ENCODE assay signal across 8 mouse cellular contexts in the genomic region with DNA sequence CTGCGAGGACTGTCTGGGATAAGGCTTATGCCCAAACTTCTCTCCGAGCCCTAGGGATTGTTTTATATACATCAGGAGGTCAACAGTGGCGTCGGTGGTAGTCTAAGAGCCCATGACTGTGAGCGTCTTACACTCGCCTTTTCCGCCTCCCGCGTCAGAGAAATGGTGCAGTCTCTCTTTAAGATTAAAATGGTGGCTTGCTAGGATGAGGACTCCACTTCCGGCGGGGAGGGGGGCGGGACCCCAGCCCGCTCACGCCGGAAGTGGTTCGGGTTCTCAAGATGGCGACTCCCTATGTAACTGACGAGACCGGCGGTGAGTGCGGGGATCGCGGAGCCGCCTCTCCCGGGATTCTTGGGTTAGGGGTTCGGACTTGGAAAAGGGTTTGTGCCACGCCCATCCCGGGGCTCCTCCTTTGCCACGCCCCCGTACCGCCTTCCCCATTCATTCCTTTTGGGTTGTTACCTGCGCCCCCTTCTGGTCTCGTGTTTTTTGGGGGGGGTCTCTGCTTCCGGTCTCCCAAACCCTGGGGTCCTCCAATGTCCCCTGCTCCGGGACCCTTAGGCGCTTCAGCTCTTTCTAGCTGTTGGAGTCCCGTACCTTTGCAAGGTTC. TPM values are rescaled to one million over a fixed set of nuclear protein-coding genes. Genes with fewer than 3 reads are reported as not detected.
DNase-seq lines count a peak whose midpoint lies in the region; ATAC-seq lines count a peak whose summit lies in the region.

No protein-coding gene starts in this region.

- WGBS in embryonic facial prominence, embryonic 12.5 days, result under 1% methylated on average over 37 of the region's 37 CpGs
- under 1% methylated on average over 37 of the region's 37 CpGs for WGBS in limb, embryonic 13.5 days
- WGBS in midbrain, embryonic 15.5 days, result 0% methylated on average over 37 of the region's 37 CpGs

- peak overlapping the region; percentile 74 for H3K4me3 ChIP-seq in embryonic facial prominence, embryonic 12.5 days
- peak overlapping the region; percentile 73 for H3K4me3 ChIP-seq in limb, embryonic 13.5 days
- peak overlapping the region; percentile 70 for H3K4me3 ChIP-seq in midbrain, embryonic 15.5 days

- no peaks in the 10 kb centered on the region; the same call in 1 of the 2 replicates for H3K27me3 ChIP-seq in embryonic facial prominence, embryonic 12.5 days
- H3K27me3 ChIP-seq in limb, embryonic 13.5 days, result no peaks in the 10 kb centered on the region
- H3K27me3 ChIP-seq in midbrain, embryonic 15.5 days (replicated peaks), result peaks cover 18% of the 10 kb centered on the region

- no peaks in the 10 kb centered on the region for H3K9me3 ChIP-seq in embryonic facial prominence, embryonic 12.5 days
- H3K9me3 ChIP-seq in limb, embryonic 13.5 days, result no peaks in the 10 kb centered on the region
- no peaks in the 10 kb centered on the region for H3K9me3 ChIP-seq in midbrain, embryonic 15.5 days

- peaks cover 6% of the 10 kb centered on the region; the same call in 1 of the 2 replicates for H3K36me3 ChIP-seq in embryonic facial prominence, embryonic 12.5 days
- H3K36me3 ChIP-seq in limb, embryonic 13.5 days, result peaks cover 13% of the 10 kb centered on the region
- H3K36me3 ChIP-seq in midbrain, embryonic 15.5 days (replicated peaks), result no peaks in the 10 kb centered on the region

- peak overlapping the region; percentile 85 for H3K4me2 ChIP-seq in embryonic facial prominence, embryonic 12.5 days (replicated peaks)
- peak overlapping the region; percentile 88 for H3K4me2 ChIP-seq in limb, embryonic 13.5 days (replicated peaks)
- peak overlapping the region; percentile 95 for H3K4me2 ChIP-seq in midbrain, embryonic 15.5 days

- peak overlapping the region; percentile 97 for H3K27ac ChIP-seq in embryonic facial prominence, embryonic 12.5 days
- peak overlapping the region; percentile 97 for H3K27ac ChIP-seq in limb, embryonic 13.5 days
- peak overlapping the region; percentile 91 for H3K27ac ChIP-seq in midbrain, embryonic 15.5 days

- peak; percentile 79 for ATAC-seq in embryonic facial prominence, embryonic 12.5 days (ENCODE audit: insufficient number of reproducible peaks, insufficient read depth, low FRiP score, low TSS enrichment)
- ATAC-seq in limb, embryonic 13.5 days (ENCODE audit: low FRiP score, low read depth), result peak; percentile 88
- ATAC-seq in midbrain, embryonic 15.5 days (replicated peaks), result peak; percentile 94

- DNase-seq in A20 (ENCODE audit: low read depth, low spot score), result peak; percentile 95
- DNase-seq in adrenal gland, postnatal 36 days, result peak; percentile 77 to 86
- peak; percentile 80 to 84 for DNase-seq in heart, adult 18-20 months
- peak; percentile 67 to 77 for DNase-seq in kidney, adult 8-10 months
- DNase-seq in spleen, postnatal 14 days (ENCODE audit: low spot score in 2 of 2), result peak; percentile 55 to 61

- peaks cover 29% of the 10 kb centered on the region for H3K4me1 ChIP-seq in embryonic facial prominence, embryonic 12.5 days
- H3K4me1 ChIP-seq in limb, embryonic 13.5 days, result peaks cover 27% of the 10 kb centered on the region
- H3K4me1 ChIP-seq in midbrain, embryonic 15.5 days, result peaks cover 40% of the 10 kb centered on the region

- H3K9ac ChIP-seq in embryonic facial prominence, embryonic 12.5 days, result peak overlapping the region; percentile 75
- H3K9ac ChIP-seq in limb, embryonic 13.5 days, result peak overlapping the region; percentile 86
- peak overlapping the region; percentile 84 for H3K9ac ChIP-seq in midbrain, embryonic 15.5 days

RNA-seq across cellular contexts. Expression of a gene that starts 0.7 kb away (rescaled TPM):
- 10 to 100 TPM; 20.8 to 21.9 TPM for total RNA-seq in adrenal gland, postnatal 36 days (2021)
- polyA plus RNA-seq in embryonic facial prominence, embryonic 12.5 days (2016; fragmentation: Nextera tagmentation; extraction: Ambion mirVana), result 48.9 and 53.1 TPM in 2 replicates
- 10 to 100 TPM in 1 of 2 experiments, 1 to 10 TPM in 1; 10.0 to 10.1 TPM for total RNA-seq in heart, adult 18-20 months (2021)
- polyA plus RNA-seq in limb, embryonic 13.5 days (2015; fragmentation: Nextera tagmentation; extraction: Ambion mirVana), result 44.0 and 47.9 TPM in 2 replicates
- 45.8 and 47.6 TPM in 2 replicates for polyA plus RNA-seq in midbrain, embryonic 15.5 days (2015; fragmentation: Nextera tagmentation; extraction: Ambion mirVana)

RNA-seq across cellular contexts. Expression of a gene that starts 3.7 kb away (rescaled TPM):
- 10 to 100 TPM; 16.2 to 20.2 TPM for total RNA-seq in adrenal gland, postnatal 36 days (2021)
- 9.3 and 10.4 TPM in 2 replicates for polyA plus RNA-seq in embryonic facial prominence, embryonic 12.5 days (2016; fragmentation: Nextera tagmentation; extraction: Ambion mirVana)
- total RNA-seq in heart, adult 18-20 months (2021), result 10 to 100 TPM; 11.5 to 16.1 TPM
- 12.0 and 12.1 TPM in 2 replicates for polyA plus RNA-seq in limb, embryonic 13.5 days (2015; fragmentation: Nextera tagmentation; extraction: Ambion mirVana)
- polyA plus RNA-seq in midbrain, embryonic 15.5 days (2015; fragmentation: Nextera tagmentation; extraction: Ambion mirVana), result 7.6 and 7.8 TPM in 2 replicates

RNA-seq across cellular contexts. Expression of a gene that starts 42.4 kb away (rescaled TPM):
- 10 to 100 TPM; 39.7 to 57.0 TPM for total RNA-seq in adrenal gland, postnatal 36 days (2021)
- polyA plus RNA-seq in embryonic facial prominence, embryonic 12.5 days (2016; fragmentation: Nextera tagmentation; extraction: Ambion mirVana), result 0.42 and 0.93 TPM in 2 replicates
- 1 to 10 TPM; 1.9 to 3.7 TPM for total RNA-seq in heart, adult 18-20 months (2021)
- 0.56 and 0.78 TPM in 2 replicates for polyA plus RNA-seq in limb, embryonic 13.5 days (2015; fragmentation: Nextera tagmentation; extraction: Ambion mirVana)
- polyA plus RNA-seq in midbrain, embryonic 15.5 days (2015; fragmentation: Nextera tagmentation; extraction: Ambion mirVana), result 0.58 and 0.79 TPM in 2 replicates

RNA-seq across cellular contexts. Expression of a gene that starts 43.5 kb away (rescaled TPM):
- total RNA-seq in adrenal gland, postnatal 36 days (2021), result 10 to 100 TPM; 17.4 to 19.7 TPM
- 134 and 143 TPM in 2 replicates for polyA plus RNA-seq in embryonic facial prominence, embryonic 12.5 days (2016; fragmentation: Nextera tagmentation; extraction: Ambion mirVana)
- 1 to 10 TPM; 8.2 to 9.1 TPM for total RNA-seq in heart, adult 18-20 months (2021)
- 132 and 134 TPM in 2 replicates for polyA plus RNA-seq in limb, embryonic 13.5 days (2015; fragmentation: Nextera tagmentation; extraction: Ambion mirVana)
- polyA plus RNA-seq in midbrain, embryonic 15.5 days (2015; fragmentation: Nextera tagmentation; extraction: Ambion mirVana), result 15.1 and 18.6 TPM in 2 replicates

RNA-seq across cellular contexts. Expression of a gene that starts 44.4 kb away (rescaled TPM):
- total RNA-seq in adrenal gland, postnatal 36 days (2021), result 1 to 10 TPM in 1 of 2 experiments, under 1 TPM in 1; 0.82 to 1.4 TPM
- polyA plus RNA-seq in embryonic facial prominence, embryonic 12.5 days (2016; fragmentation: Nextera tagmentation; extraction: Ambion mirVana), result 26.3 and 48.0 TPM in 2 replicates
- 1 to 10 TPM in 1 of 2 experiments, under 1 TPM in 1; 0.65 to 1.1 TPM for total RNA-seq in heart, adult 18-20 months (2021)
- polyA plus RNA-seq in limb, embryonic 13.5 days (2015; fragmentation: Nextera tagmentation; extraction: Ambion mirVana), result 2.2 and 2.3 TPM in 2 replicates
- 0.54 and 0.88 TPM in 2 replicates for polyA plus RNA-seq in midbrain, embryonic 15.5 days (2015; fragmentation: Nextera tagmentation; extraction: Ambion mirVana)

Comparison
In these comparisons a context has a peak if more than half of its experiments do, and no peak if none do; other contexts are left out.
1. Peak in every context shown above with its lines: DNase-seq, ATAC-seq, H3K4me3 ChIP-seq and H3K27ac ChIP-seq.